28 mouse cellular contexts compared by ENCODE assay signal in genomic region chr10:78432853-78433252, GRCm38 (mm10).
"Had no signal": no experiment of that assay in that cellular context is flagged by ENCODE, and none has a peak within 500 bp of the region (broad histone marks: within the 10 kb centered on the region; RNA-seq: fewer than 3 reads in every experiment).

No protein-coding gene starts in this region.

- ATAC-seq: forebrain, embryonic 13.5 days; forebrain, embryonic 14.5 days; forebrain, embryonic 15.5 days; forebrain, embryonic 16.5 days; forebrain, postnatal 0 days had no signal

- DNase-seq: cerebellum, adult 9-10 months; cerebellum, adult 9-11 months; cerebellum, postnatal 10 days; cerebellum, postnatal 14 days; cerebellum, postnatal 25 days; cerebellum, postnatal 36 days; embryo, embryonic 11 days; forebrain, postnatal 0 days; gastrocnemius, adult 2 months; gastrocnemius, postnatal 10 days; gastrocnemius, postnatal 14 days; gastrocnemius, postnatal 25 days; gastrocnemius, postnatal 36 days; heart, adult 11 months; heart, adult 18-20 months; heart, adult 2 months had no signal

- H3K4me2 ChIP-seq: embryonic facial prominence, embryonic 12.5 days; embryonic facial prominence, embryonic 13.5 days; embryonic facial prominence, embryonic 15.5 days; forebrain, embryonic 12.5 days; forebrain, embryonic 13.5 days; forebrain, embryonic 15.5 days had no signal

- H3K9me3 ChIP-seq: embryonic facial prominence, embryonic 10.5 days; embryonic facial prominence, embryonic 12.5 days; embryonic facial prominence, embryonic 13.5 days; embryonic facial prominence, embryonic 15.5 days; forebrain, embryonic 10.5 days; forebrain, embryonic 12.5 days; forebrain, embryonic 13.5 days; forebrain, embryonic 15.5 days; heart, embryonic 10.5 days had no signal

- H3K27me3 ChIP-seq: embryonic facial prominence, embryonic 12.5 days; embryonic facial prominence, embryonic 13.5 days; embryonic facial prominence, embryonic 15.5 days; forebrain, embryonic 13.5 days; forebrain, embryonic 15.5 days had no signal

- H3K4me3 ChIP-seq: embryonic facial prominence, embryonic 10.5 days; embryonic facial prominence, embryonic 12.5 days; embryonic facial prominence, embryonic 13.5 days; embryonic facial prominence, embryonic 15.5 days; erythroblast, embryonic 14.5 days; forebrain, embryonic 10.5 days; forebrain, embryonic 12.5 days; forebrain, embryonic 13.5 days; forebrain, embryonic 15.5 days; gastrocnemius, adult 2 months; heart, adult 2 months; heart, embryonic 10.5 days had no signal

- H3K4me1 ChIP-seq: embryonic facial prominence, embryonic 10.5 days; embryonic facial prominence, embryonic 12.5 days; embryonic facial prominence, embryonic 13.5 days; embryonic facial prominence, embryonic 15.5 days; forebrain, embryonic 10.5 days; forebrain, embryonic 12.5 days; forebrain, embryonic 13.5 days; forebrain, embryonic 15.5 days had no signal

- H3K9ac ChIP-seq: embryonic facial prominence, embryonic 12.5 days; embryonic facial prominence, embryonic 13.5 days; embryonic facial prominence, embryonic 15.5 days; forebrain, embryonic 12.5 days; forebrain, embryonic 13.5 days; forebrain, embryonic 15.5 days; forebrain, postnatal 0 days had no signal

- H3K27ac ChIP-seq: embryonic facial prominence, embryonic 10.5 days; embryonic facial prominence, embryonic 12.5 days; embryonic facial prominence, embryonic 13.5 days; embryonic facial prominence, embryonic 15.5 days; forebrain, embryonic 10.5 days; forebrain, embryonic 12.5 days; forebrain, embryonic 13.5 days; forebrain, embryonic 15.5 days; gastrocnemius, adult 2 months; heart, adult 2 months; heart, embryonic 10.5 days had no signal
